Mouse (Mus musculus) layer of hippocampus, adult 9-11 months (tissue): ENCODE data around the gene Pcyt1b.

Experiments
- DNase-seq: peaks from one replicate; pipeline ENCODE4 v3.0.0; 2022

The Pcyt1b gene

DNA sequence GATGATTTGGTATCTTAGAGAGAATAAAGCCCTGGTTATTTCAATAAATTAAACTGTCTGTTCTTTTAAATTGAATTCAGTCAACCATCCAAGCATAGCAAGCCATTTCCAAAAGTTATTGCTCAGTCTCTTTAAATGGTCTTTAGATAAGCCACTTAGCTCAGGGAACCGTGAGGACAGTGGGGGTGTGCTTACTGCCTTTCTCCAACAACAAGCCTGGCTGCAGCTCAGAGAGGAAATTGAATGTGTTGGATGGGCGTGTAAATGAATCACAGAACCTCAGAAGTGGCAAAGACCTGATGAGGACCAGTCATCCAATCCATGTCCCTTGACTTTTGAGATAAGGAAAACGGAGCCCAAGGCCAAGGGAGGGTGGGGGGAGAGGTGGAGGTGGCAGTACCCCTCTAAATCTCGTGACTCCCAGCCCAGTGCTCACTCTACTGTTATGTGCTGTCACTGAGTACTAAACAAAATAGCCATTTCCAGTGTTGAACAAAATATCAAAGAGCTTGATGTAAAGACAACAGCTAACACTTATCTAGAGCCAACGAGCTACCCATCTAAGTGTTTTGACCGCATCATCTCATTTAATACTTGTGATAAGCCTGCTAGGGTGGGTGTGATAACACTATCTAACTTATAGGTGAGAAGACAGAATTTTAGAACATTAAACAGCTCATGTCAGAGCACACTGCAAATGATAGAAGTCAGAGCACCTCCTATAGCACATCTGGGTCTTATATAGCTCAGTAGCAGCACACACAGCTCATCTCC, 78.5 kb downstream of the Pcyt1b start:
- DNase-seq: no peak

- DNase-seq: no peak
Observed at GRCm38 (mm10) chrX:93749165-93749564, 94.5 kb downstream of the Pcyt1b start.

DNA sequence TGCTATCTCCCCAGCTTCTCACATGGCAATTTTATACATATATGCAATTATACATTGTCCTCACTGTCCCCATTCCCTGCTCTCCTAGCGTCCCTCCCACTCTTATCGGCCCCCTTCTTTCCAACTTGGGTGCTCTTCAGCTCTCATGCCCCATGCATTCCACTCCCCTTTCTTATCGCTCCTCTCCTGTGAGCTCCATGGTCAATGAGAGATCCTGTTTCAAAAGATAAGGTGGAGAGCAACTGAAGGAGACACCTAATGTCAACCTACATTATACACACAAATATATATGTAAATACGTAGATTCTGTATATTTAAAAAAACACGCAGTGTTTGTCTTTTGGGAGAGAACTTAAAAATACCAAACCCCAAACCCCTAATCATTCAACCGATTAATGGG, 95.9 kb downstream of the Pcyt1b start:
- DNase-seq: no peak

- no peak for DNase-seq
Observed at GRCm38 (mm10) chrX:93755210-93755842, 100.7 kb downstream of the Pcyt1b start.

- no peak for DNase-seq
Observed at GRCm38 (mm10) chrX:93756867-93757455, 102.3 kb downstream of the Pcyt1b start.

- no peak for DNase-seq
Observed at GRCm38 (mm10) chrX:93760770-93761169, 106.1 kb downstream of the Pcyt1b start.

DNA sequence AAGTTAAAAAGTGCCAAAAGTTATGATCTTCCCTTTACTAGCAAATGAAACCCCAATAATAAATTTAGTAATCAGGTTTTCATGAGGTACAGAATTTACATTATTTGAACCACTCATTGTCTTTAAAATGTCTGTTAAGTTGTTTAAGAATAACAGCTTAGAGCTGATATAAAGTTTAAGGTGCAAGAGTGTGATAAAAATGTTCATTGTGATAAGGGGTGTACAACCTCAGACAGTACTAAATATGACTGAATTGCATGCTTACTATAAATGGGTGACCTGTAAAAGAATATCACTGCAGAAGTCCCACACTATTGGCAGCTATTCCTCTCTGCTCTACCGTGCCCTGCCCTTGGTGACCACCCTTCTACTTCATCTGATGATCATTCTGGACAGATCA, 134.9 kb downstream of the Pcyt1b start:
- no peak for DNase-seq

- no peak for DNase-seq
Observed at GRCm38 (mm10) chrX:93793168-93793567, 138.5 kb downstream of the Pcyt1b start.
